Mouse (Mus musculus): ENCODE data around the gene Smyd3. TPM values are rescaled to one million over a fixed set of nuclear protein-coding genes. Genes with fewer than 3 reads are reported as not detected.
"Not testable (repeated sequence)": the region's sequence is repeated elsewhere in the genome, so short reads cannot be mapped to it uniquely, and the experiment has no call there.

Gene Smyd3
- polyA plus RNA-seq, 1 experiment from 2014 or later = 30.6 TPM

DNA sequence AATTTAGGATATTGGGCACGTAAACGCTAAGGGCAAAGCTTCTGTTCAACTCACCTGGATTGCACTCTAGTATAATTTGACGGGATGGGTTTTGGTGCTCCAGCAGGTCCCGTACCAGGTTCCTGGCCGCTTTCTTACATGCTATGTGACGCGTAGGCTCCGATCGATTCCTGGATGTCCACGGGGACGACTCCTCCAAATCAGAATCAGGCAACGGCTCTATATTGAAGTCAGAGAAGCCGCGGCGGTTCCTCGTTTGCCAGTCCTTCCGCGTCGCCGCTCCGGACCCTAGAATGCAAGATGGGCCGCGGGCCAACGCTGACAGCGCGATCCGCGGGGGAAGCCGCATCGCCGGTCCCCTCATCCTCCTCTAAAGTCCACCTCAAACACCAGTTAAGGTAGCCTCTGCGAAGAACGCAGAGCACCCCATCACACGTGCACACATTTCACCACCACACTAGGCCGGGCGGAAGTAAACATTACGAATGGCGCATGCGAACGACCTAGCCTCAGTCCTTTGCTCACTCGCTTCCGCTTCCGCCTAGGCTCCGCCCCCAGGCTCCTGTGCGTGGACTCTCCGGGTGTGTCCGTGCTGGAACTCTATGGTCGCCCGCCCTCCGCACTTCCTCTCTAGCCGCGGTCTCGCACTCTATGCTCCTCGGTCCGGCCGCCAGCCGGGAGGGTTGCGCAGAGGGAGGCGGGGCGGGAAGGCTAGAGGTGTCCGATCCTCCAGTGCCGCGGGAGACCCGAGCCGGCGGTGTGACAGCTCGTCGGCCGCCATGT, 28.1 kb upstream of the Smyd3 start, which contains the start of the genes Tfb2m and Cnst:
Tfb2m (minus strand) TSS at position 500 of the 783 bp plus-strand sequence.
Cnst (plus strand) TSS at position 603 of the 783 bp plus-strand sequence.
- Histone ChIP-seq H3K27ac (ENCODE audit: low read length) (peak within 1 kb of the TSS; percentile 97), H3K4me3 (ENCODE audit: low read depth, low read length) (peak within 1 kb of the TSS; percentile 85), H3K4me1 (ENCODE audit: control insufficient read depth, insufficient read depth, low read length) (peaks cover 34% of the 10 kb centered on the region), H3K9ac (ENCODE audit: low read depth, low read length) (peak within 1 kb of the TSS; percentile 85), H3K4me2 (ENCODE audit: low read length) (peak within 1 kb of the TSS; percentile 93)
- peak; percentile 100 for ATAC-seq
- WGBS = under 1% methylated on average over 69 of the region's 69 CpGs
- H3K36me3 ChIP-seq (ENCODE audit: control insufficient read depth, insufficient read depth, low read length); H3K27me3 ChIP-seq (ENCODE audit: control insufficient read depth, insufficient read depth, low read depth, low read length); H3K9me3 ChIP-seq (replicated peaks; ENCODE audit: control insufficient read depth, low read length, poor library complexity, severe bottlenecking): not testable (repeated sequence)

- no peak overlapping the region for H3K9ac ChIP-seq (ENCODE audit: low read depth, low read length)
- no peak overlapping the region for H3K4me3 ChIP-seq (ENCODE audit: low read depth, low read length)
- H3K27me3 ChIP-seq (ENCODE audit: control insufficient read depth, insufficient read depth, low read depth, low read length) = no peaks in the 10 kb centered on the region
- no peak for ATAC-seq
- no peak overlapping the region for H3K27ac ChIP-seq (ENCODE audit: low read length)
- no peaks in the 10 kb centered on the region for H3K9me3 ChIP-seq (replicated peaks; ENCODE audit: control insufficient read depth, low read length, poor library complexity, severe bottlenecking)
- 0 out of 2 replicates have a peak, but pooled peaks cover 7% of the 10 kb centered on the region for H3K36me3 ChIP-seq (ENCODE audit: control insufficient read depth, insufficient read depth, low read length)
- 61% methylated on average over 3 of the region's 3 CpGs for WGBS
- no peak overlapping the region for H3K4me2 ChIP-seq (ENCODE audit: low read length)
- peaks cover 12% of the 10 kb centered on the region for H3K4me1 ChIP-seq (ENCODE audit: control insufficient read depth, insufficient read depth, low read length)
These were observed 23.7 kb upstream of the Smyd3 start for GRCm38 (mm10) chr1:179541502-179541901.

DNA sequence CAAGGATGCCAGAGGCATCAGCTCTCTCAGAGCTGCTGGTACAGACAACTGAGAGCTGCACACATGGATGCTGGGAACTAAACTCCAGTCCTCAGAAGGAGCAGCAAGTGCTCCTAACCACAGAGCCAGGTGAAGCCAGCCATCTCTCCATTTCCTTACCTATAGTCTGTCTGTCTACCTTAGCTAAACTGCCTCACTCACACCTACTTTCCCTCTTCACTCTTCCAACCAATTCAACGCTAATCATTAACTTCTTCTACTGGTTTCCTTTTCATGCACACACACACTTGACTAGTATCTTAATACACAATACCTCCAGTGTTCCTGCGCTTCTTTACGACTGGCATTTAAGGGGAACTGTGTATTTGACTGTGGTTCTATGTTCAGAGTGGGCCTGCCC, 22.0 kb upstream of the Smyd3 start:
- Histone ChIP-seq H3K9me3 (replicated peaks; ENCODE audit: control insufficient read depth, low read length, poor library complexity, severe bottlenecking) (no peaks in the 10 kb centered on the region), H3K4me1 (ENCODE audit: control insufficient read depth, insufficient read depth, low read length) (peaks cover 5% of the 10 kb centered on the region), H3K27ac (ENCODE audit: low read length) (no peak overlapping the region), H3K4me2 (ENCODE audit: low read length) (no peak overlapping the region), H3K27me3 (ENCODE audit: control insufficient read depth, insufficient read depth, low read depth, low read length) (no peaks in the 10 kb centered on the region), H3K36me3 (ENCODE audit: control insufficient read depth, insufficient read depth, low read length) (0 out of 2 replicates have a peak, but pooled peaks cover 7% of the 10 kb centered on the region), H3K4me3 (ENCODE audit: low read depth, low read length) (no peak overlapping the region), H3K9ac (ENCODE audit: low read depth, low read length) (no peak overlapping the region)
- ATAC-seq = no peak
- WGBS = 96% methylated on average over 3 of the region's 3 CpGs

- H3K27me3 ChIP-seq (ENCODE audit: control insufficient read depth, insufficient read depth, low read depth, low read length) = no peaks in the 10 kb centered on the region
- no peak overlapping the region for H3K4me3 ChIP-seq (ENCODE audit: low read depth, low read length)
- H3K9me3 ChIP-seq (replicated peaks; ENCODE audit: control insufficient read depth, low read length, poor library complexity, severe bottlenecking) = no peaks in the 10 kb centered on the region
- ATAC-seq = no peak
- H3K4me1 ChIP-seq (ENCODE audit: control insufficient read depth, insufficient read depth, low read length) = no peaks in the 10 kb centered on the region
- H3K27ac ChIP-seq (ENCODE audit: low read length) = no peak overlapping the region
- no peak overlapping the region for H3K4me2 ChIP-seq (ENCODE audit: low read length)
- H3K36me3 ChIP-seq (ENCODE audit: control insufficient read depth, insufficient read depth, low read length) = peaks cover 9% of the 10 kb centered on the region; the same call in 1 of the 2 replicates
- WGBS = 97% methylated on average over 3 of the region's 3 CpGs
- H3K9ac ChIP-seq (ENCODE audit: low read depth, low read length) = no peak overlapping the region
These were observed 21.2 kb upstream of the Smyd3 start for GRCm38 (mm10) chr1:179539054-179539453.

- H3K27me3 ChIP-seq (ENCODE audit: control insufficient read depth, insufficient read depth, low read depth, low read length) = no peaks in the 10 kb centered on the region
- ATAC-seq = no peak
- no peaks in the 10 kb centered on the region for H3K36me3 ChIP-seq (ENCODE audit: control insufficient read depth, insufficient read depth, low read length)
- no peak overlapping the region for H3K9ac ChIP-seq (ENCODE audit: low read depth, low read length)
- 82% methylated on average over 3 of the region's 3 CpGs for WGBS
- H3K4me2 ChIP-seq (ENCODE audit: low read length) = no peak overlapping the region
- no peak overlapping the region for H3K4me3 ChIP-seq (ENCODE audit: low read depth, low read length)
- H3K4me1 ChIP-seq (ENCODE audit: control insufficient read depth, insufficient read depth, low read length) = peaks cover 7% of the 10 kb centered on the region; the same call in 1 of the 2 replicates
- no peak overlapping the region for H3K27ac ChIP-seq (ENCODE audit: low read length)
- H3K9me3 ChIP-seq (replicated peaks; ENCODE audit: control insufficient read depth, low read length, poor library complexity, severe bottlenecking) = no peaks in the 10 kb centered on the region
These were observed 2.1 kb upstream of the Smyd3 start for GRCm38 (mm10) chr1:179519901-179520300.

DNA sequence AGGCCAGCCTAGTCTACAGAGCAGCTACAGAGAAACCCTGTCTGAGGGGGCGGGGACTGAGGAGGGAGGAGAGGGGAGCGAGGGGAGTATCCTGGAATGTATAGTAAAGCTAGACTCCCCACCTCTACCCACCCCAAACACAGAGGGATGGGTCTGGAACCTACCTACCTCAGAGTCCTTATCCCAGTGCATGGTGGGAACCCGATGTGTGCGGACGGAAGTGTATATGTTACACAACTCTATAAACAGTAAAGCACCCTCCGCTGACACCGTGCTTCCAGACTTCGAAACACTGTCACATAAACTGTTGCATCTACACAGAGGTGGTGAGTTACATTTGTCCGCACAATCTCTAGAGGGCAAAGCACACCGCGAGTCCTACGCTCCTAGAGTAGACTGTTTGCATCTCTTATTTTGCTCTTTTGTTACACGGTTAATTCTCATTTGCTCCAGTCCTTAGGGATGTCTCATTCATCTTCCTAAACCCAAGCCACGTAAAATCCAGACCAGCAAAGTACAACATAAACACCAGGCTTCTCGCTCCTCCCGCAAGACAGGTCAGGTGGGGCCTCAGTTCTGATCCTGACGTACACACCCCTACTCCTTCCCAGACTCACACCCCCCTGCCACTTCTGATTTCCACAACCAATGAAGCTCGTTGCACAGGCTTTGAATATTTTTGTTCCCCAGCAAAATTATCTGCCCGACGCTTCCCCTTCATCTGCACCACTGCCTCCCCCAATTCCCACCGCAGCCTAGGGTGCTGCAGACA, 714 bp downstream of the Smyd3 start:
- Histone ChIP-seq H3K36me3 (ENCODE audit: control insufficient read depth, insufficient read depth, low read length) (no peaks in the 10 kb centered on the region), H3K4me3 (ENCODE audit: low read depth, low read length) (peak overlapping the region; percentile 81), H3K4me2 (ENCODE audit: low read length) (peak overlapping the region; percentile 93), H3K9me3 (replicated peaks; ENCODE audit: control insufficient read depth, low read length, poor library complexity, severe bottlenecking) (no peaks in the 10 kb centered on the region), H3K9ac (ENCODE audit: low read depth, low read length) (peak overlapping the region; percentile 83), H3K27ac (ENCODE audit: low read length) (peak overlapping the region; percentile 51; the same call in 1 of the 2 replicates), H3K27me3 (ENCODE audit: control insufficient read depth, insufficient read depth, low read depth, low read length) (no peaks in the 10 kb centered on the region), H3K4me1 (ENCODE audit: control insufficient read depth, insufficient read depth, low read length) (peaks cover 7% of the 10 kb centered on the region; the same call in 1 of the 2 replicates)
- ATAC-seq = peak; percentile 76
- under 1% methylated on average over 21 of the region's 21 CpGs for WGBS

GRCm38 (mm10) chr1:179511895-179512294, 5.9 kb downstream of the Smyd3 start:
- no peak for ATAC-seq
- H3K4me1 ChIP-seq (ENCODE audit: control insufficient read depth, insufficient read depth, low read length) = peaks cover 7% of the 10 kb centered on the region; the same call in 1 of the 2 replicates
- no peaks in the 10 kb centered on the region for H3K9me3 ChIP-seq (replicated peaks; ENCODE audit: control insufficient read depth, low read length, poor library complexity, severe bottlenecking)
- no peaks in the 10 kb centered on the region for H3K36me3 ChIP-seq (ENCODE audit: control insufficient read depth, insufficient read depth, low read length)
- H3K4me2 ChIP-seq (ENCODE audit: low read length) = no peak overlapping the region
- no peaks in the 10 kb centered on the region for H3K27me3 ChIP-seq (ENCODE audit: control insufficient read depth, insufficient read depth, low read depth, low read length)
- H3K9ac ChIP-seq (ENCODE audit: low read depth, low read length) = no peak overlapping the region
- H3K27ac ChIP-seq (ENCODE audit: low read length) = no peak overlapping the region
- WGBS = 89% methylated on average over 7 of the region's 7 CpGs
- no peak overlapping the region for H3K4me3 ChIP-seq (ENCODE audit: low read depth, low read length)

DNA sequence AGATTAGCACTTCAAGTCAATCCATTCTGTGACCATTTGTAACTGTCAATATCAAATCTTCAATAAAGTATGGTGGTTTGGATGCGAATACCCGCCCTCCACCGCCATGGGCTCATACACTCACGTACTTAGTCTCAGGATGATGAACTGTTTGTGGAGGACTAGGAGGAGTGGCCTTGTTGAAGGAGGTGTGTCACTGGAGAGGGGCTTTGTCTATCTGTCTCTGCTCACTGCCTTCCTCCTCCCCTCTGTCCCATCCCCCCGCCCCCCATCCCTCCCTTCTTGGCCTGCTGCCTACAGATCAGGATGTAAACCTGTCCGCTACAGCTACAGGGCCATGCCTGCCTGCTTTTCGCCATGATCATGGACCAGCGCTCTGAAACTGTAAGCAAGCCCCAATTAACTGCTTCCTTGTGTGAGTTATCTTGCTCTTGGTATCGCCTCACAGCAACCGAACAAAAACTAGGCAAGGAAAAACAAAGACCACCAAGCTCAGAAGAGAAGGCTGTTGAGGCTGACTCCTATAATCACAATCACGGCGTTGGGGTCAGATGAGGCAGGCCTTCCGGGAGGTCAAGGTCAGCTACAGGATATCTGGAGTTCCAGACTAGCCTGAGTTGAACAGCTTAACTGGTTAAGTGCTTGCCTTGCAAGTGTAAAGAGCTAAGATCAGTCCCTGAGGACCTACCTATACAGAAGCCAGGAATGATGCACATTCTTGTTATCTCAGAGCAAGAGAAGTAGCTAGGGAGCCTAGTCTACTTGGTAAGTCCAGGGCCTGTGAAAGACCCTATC, 7.1 kb downstream of the Smyd3 start:
- Histone ChIP-seq H3K4me1 (ENCODE audit: control insufficient read depth, insufficient read depth, low read length) (no peaks in the 10 kb centered on the region), H3K4me3 (ENCODE audit: low read depth, low read length) (no peak overlapping the region), H3K27me3 (ENCODE audit: control insufficient read depth, insufficient read depth, low read depth, low read length) (no peaks in the 10 kb centered on the region), H3K9me3 (replicated peaks; ENCODE audit: control insufficient read depth, low read length, poor library complexity, severe bottlenecking) (no peaks in the 10 kb centered on the region), H3K27ac (ENCODE audit: low read length) (no peak overlapping the region), H3K36me3 (ENCODE audit: control insufficient read depth, insufficient read depth, low read length) (no peaks in the 10 kb centered on the region), H3K4me2 (ENCODE audit: low read length) (no peak overlapping the region), H3K9ac (ENCODE audit: low read depth, low read length) (no peak overlapping the region)
- ATAC-seq = no peak
- 87% methylated on average over 13 of the region's 13 CpGs for WGBS

Data from midbrain, embryonic 16.5 days (tissue).